Mouse (Mus musculus): ENCODE results near the gene Nacc1. TPM values are rescaled to one million over a fixed set of nuclear protein-coding genes. Genes with fewer than 3 reads are reported as not detected.
A peak's percentile ranks its signal among the peaks of the same experiment; 100 is the strongest.

Nacc1 gene
- total RNA-seq, 1 experiment, result 85.5 TPM

DNA sequence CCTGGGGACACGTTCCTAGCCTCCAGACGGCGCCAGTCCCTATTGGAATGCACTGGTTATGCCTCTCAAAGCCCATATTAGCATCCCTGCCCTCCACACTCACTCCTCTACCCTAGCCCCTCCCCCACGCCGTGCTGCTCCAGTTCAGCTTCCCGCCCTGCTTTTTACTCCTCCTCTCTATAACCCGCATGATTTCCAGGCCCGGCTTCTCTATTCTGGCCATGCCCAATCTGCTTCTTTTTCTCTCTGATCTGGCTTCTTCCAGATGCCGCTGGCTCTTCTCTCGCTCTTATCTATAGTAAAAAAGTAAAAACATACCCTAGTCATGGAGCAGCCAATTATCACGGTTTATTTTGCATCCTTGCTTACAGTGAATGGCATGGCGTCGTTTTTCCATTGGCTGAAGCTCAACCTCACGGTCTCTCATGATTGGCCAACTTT is 40.2 kb downstream of the Nacc1 start:
- in situ Hi-C loops (cut with MboI; ENCODE audit: low sequenced_read_pairs in 2 of 2, unreplicated experiment in 2 of 2), result no loop called here
- no peaks in the 10 kb centered on the region for H3K9me3 ChIP-seq (ENCODE audit: control insufficient read depth, insufficient read depth, low read depth, low read length)
- H3K4me1 ChIP-seq (ENCODE audit: control insufficient read depth in 2 of 2, insufficient read depth in 2 of 2, low read length in 2 of 2, poor library complexity in 1 of 2), result peaks cover 6 to 7% of the 10 kb centered on the region in 2 experiments; a peak in 2 of 4 replicates
- H3K36me3 ChIP-seq (ENCODE audit: control insufficient read depth, insufficient read depth, low read length, poor library complexity, severe bottlenecking), result no peaks in the 10 kb centered on the region
- H3K27ac ChIP-seq (ENCODE audit: insufficient read depth, low read depth, low read length, poor library complexity, severe bottlenecking), result peak overlapping the region; percentile 59
- H3K9ac ChIP-seq (ENCODE audit: insufficient read depth, low read depth, low read length, poor library complexity, severe bottlenecking), result peak overlapping the region; percentile 70; the same call in 1 of the 2 replicates
- no peak for TF ChIP-seq ZC3H11A (IDR thresholded peaks at IDR 0.05; ENCODE audit: borderline replicate concordance, low read depth, low read length)
- TF ChIP-seq HCFC1 (IDR thresholded peaks at IDR 0.05; ENCODE audit: borderline replicate concordance, insufficient read depth, low read length), result no peak
- no peak for TF ChIP-seq MAFK (IDR thresholded peaks at IDR 0.05; ENCODE audit: insufficient read depth, low read depth, low read length)
- TF ChIP-seq ZNF384 (IDR thresholded peaks at IDR 0.05; ENCODE audit: low read depth, low read length), result no peak
- no peak for TF ChIP-seq CHD2 (IDR thresholded peaks at IDR 0.05; ENCODE audit: low read depth, low read length)
- peak overlapping the region; percentile 44 to 55 for H3K4me3 ChIP-seq (ENCODE audit: insufficient read depth in 1 of 2, low read depth in 1 of 2, low read length in 2 of 2, poor library complexity in 1 of 2, severe bottlenecking in 1 of 2)
- no peak for DNase-seq (ENCODE audit: low read depth, low spot score)

DNA sequence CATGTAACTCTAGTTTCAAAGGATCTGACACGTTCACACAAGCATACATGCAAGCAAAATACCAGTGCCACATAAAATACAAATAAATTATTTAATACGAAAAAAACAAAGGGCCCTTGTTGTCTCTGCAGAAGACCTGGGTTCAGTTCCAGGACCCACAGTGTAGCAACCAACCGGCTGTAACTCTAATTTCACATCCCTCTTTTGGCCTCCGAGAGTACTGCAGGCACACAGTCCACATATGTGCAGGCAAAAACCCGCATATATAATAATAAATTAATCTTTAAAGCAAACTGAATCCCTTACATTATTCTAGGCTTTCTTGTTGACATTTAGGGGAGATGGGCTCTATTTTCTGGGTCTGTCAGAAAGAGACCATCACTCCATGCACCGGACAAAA is 40.9 kb downstream of the Nacc1 start:
- TF ChIP-seq HCFC1 (IDR thresholded peaks at IDR 0.05; ENCODE audit: borderline replicate concordance, insufficient read depth, low read length), result no peak
- no peak for TF ChIP-seq MAFK (IDR thresholded peaks at IDR 0.05; ENCODE audit: insufficient read depth, low read depth, low read length)
- TF ChIP-seq ZNF384 (IDR thresholded peaks at IDR 0.05; ENCODE audit: low read depth, low read length), result no peak
- no peak for TF ChIP-seq CHD2 (IDR thresholded peaks at IDR 0.05; ENCODE audit: low read depth, low read length)
- no peak for TF ChIP-seq ZC3H11A (IDR thresholded peaks at IDR 0.05; ENCODE audit: borderline replicate concordance, low read depth, low read length)
- Histone ChIP-seq H3K9me3 (ENCODE audit: control insufficient read depth, insufficient read depth, low read depth, low read length) (no peaks in the 10 kb centered on the region), H3K27ac (ENCODE audit: insufficient read depth, low read depth, low read length, poor library complexity, severe bottlenecking) (peak overlapping the region; percentile 59; the same call in 1 of the 2 replicates), H3K36me3 (ENCODE audit: control insufficient read depth, insufficient read depth, low read length, poor library complexity, severe bottlenecking) (no peaks in the 10 kb centered on the region), H3K4me3 (ENCODE audit: insufficient read depth in 1 of 2, low read depth in 1 of 2, low read length in 2 of 2, poor library complexity in 1 of 2, severe bottlenecking in 1 of 2) (peak overlapping the region; percentile 44 to 55; a peak in 2 of 4 replicates), H3K9ac (ENCODE audit: insufficient read depth, low read depth, low read length, poor library complexity, severe bottlenecking) (peak overlapping the region; percentile 70; the same call in 1 of the 2 replicates), H3K4me1 (ENCODE audit: control insufficient read depth in 2 of 2, insufficient read depth in 2 of 2, low read length in 2 of 2, poor library complexity in 1 of 2) (peaks cover 7 to 8% of the 10 kb centered on the region in 2 experiments; a peak in 2 of 4 replicates)
- no peak for DNase-seq (ENCODE audit: low read depth, low spot score)
- in situ Hi-C loops (cut with MboI; ENCODE audit: low sequenced_read_pairs in 2 of 2, unreplicated experiment in 2 of 2), result no loop called here

DNA sequence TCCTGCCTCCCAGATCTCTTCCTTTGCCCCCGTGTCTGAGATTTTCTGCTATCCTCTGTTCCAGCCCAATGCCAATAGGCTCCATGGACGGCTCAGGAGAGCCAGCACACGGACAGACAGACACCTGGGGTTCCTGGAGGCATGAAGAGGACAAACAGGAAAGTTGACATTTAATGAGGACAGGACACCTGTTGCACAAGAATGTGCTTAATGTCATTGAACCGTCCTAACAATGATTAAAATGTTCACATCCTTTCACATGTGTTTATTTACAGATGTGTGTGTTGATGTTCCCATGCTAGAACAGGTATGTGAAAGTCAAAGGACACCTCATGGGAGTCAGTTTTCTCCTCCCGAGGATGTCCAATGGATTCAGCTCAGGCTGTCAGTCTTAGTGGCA is 44.6 kb downstream of the Nacc1 start:
- no peak overlapping the region for H3K27ac ChIP-seq (ENCODE audit: insufficient read depth, low read depth, low read length, poor library complexity, severe bottlenecking)
- in situ Hi-C loops (cut with MboI; ENCODE audit: low sequenced_read_pairs in 2 of 2, unreplicated experiment in 2 of 2), result no loop called here
- H3K9ac ChIP-seq (ENCODE audit: insufficient read depth, low read depth, low read length, poor library complexity, severe bottlenecking), result no peak overlapping the region
- no peak for TF ChIP-seq ZC3H11A (IDR thresholded peaks at IDR 0.05; ENCODE audit: borderline replicate concordance, low read depth, low read length)
- no peak for TF ChIP-seq ZNF384 (IDR thresholded peaks at IDR 0.05; ENCODE audit: low read depth, low read length)
- no peak for TF ChIP-seq CHD2 (IDR thresholded peaks at IDR 0.05; ENCODE audit: low read depth, low read length)
- TF ChIP-seq MAFK (IDR thresholded peaks at IDR 0.05; ENCODE audit: insufficient read depth, low read depth, low read length), result no peak
- TF ChIP-seq HCFC1 (IDR thresholded peaks at IDR 0.05; ENCODE audit: borderline replicate concordance, insufficient read depth, low read length), result no peak
- H3K36me3 ChIP-seq (ENCODE audit: control insufficient read depth, insufficient read depth, low read length, poor library complexity, severe bottlenecking), result no peaks in the 10 kb centered on the region
- peaks cover 0 to 6% of the 10 kb centered on the region in 2 experiments; a peak in 2 of 4 replicates for H3K4me1 ChIP-seq (ENCODE audit: control insufficient read depth in 2 of 2, insufficient read depth in 2 of 2, low read length in 2 of 2, poor library complexity in 1 of 2)
- no peaks in the 10 kb centered on the region for H3K9me3 ChIP-seq (ENCODE audit: control insufficient read depth, insufficient read depth, low read depth, low read length)
- H3K4me3 ChIP-seq (ENCODE audit: insufficient read depth in 1 of 2, low read depth in 1 of 2, low read length in 2 of 2, poor library complexity in 1 of 2, severe bottlenecking in 1 of 2), result no peak overlapping the region
- DNase-seq (ENCODE audit: low read depth, low spot score), result no peak

DNA sequence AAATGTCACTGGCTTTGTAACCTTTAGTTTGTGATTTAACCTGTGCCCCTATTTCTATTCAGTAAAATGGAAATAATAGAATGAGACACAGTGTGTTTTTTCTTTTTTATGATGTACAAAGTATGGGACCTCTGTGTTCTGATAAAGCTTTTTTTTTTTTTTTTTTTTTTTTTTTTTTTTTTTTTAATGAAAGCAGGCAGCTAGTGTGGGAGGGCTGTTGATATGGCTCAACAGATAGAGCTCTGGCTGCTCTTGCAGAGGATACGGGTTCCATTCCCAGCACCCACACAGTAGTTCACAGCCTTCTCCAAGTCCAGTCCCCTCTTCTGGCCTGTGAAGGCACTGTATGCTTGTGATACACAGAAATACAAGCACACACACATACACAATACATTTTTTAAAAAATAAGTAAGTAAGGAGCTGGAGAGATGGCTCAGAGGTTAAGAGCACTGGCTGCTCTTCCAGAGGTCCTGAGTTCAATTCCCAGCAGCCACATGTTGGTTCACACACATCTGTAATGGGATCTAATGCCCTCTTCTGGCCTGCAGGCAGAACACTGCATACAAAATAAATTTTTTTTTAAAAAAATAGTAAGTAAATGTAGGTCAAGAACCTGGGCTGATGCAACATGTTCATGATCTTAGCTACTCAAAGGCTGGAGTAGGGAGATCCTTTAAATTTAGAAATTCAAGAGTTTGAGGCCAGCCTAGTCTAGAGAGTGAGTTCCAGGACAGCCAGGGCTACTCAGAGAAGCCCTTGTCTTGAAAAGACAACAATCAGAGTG is 45.9 kb downstream of the Nacc1 start:
- DNase-seq (ENCODE audit: low read depth, low spot score), result no peak
- Histone ChIP-seq H3K36me3 (ENCODE audit: control insufficient read depth, insufficient read depth, low read length, poor library complexity, severe bottlenecking) (no peaks in the 10 kb centered on the region), H3K9me3 (ENCODE audit: control insufficient read depth, insufficient read depth, low read depth, low read length) (no peaks in the 10 kb centered on the region), H3K9ac (ENCODE audit: insufficient read depth, low read depth, low read length, poor library complexity, severe bottlenecking) (peak overlapping the region; percentile 32), H3K4me3 (ENCODE audit: insufficient read depth in 1 of 2, low read depth in 1 of 2, low read length in 2 of 2, poor library complexity in 1 of 2, severe bottlenecking in 1 of 2) (0 out of 4 replicates have a peak overlapping the region, but pooled peaks of 1 of the 2 experiments have one; percentile 11), H3K27ac (ENCODE audit: insufficient read depth, low read depth, low read length, poor library complexity, severe bottlenecking) (no peak overlapping the region), H3K4me1 (ENCODE audit: control insufficient read depth in 2 of 2, insufficient read depth in 2 of 2, low read length in 2 of 2, poor library complexity in 1 of 2) (peaks cover 0 to 9% of the 10 kb centered on the region in 2 experiments; a peak in 2 of 4 replicates)
- TF ChIP-seq ZNF384 (IDR thresholded peaks at IDR 0.05; ENCODE audit: low read depth, low read length) (peak; percentile 87), HCFC1 (IDR thresholded peaks at IDR 0.05; ENCODE audit: borderline replicate concordance, insufficient read depth, low read length) (no peak), CHD2 (IDR thresholded peaks at IDR 0.05; ENCODE audit: low read depth, low read length) (no peak)
- in situ Hi-C loops (cut with MboI; ENCODE audit: low sequenced_read_pairs in 2 of 2, unreplicated experiment in 2 of 2), result no loop called here

All from ES-E14 (cell line).